Mouse (Mus musculus) liver, embryonic 13.5 days (tissue): ENCODE results near the gene Klra8. TPM values are rescaled to one million over a fixed set of nuclear protein-coding genes. Genes with fewer than 3 reads are reported as not detected.
"Not testable (repeated sequence)": the region's sequence is repeated elsewhere in the genome, so short reads cannot be mapped to it uniquely, and the experiment has no call there.

Experiments
- ATAC-seq: fragments of 200-750 bp; cut with Nextera tagmentation; 2 replicates; pipeline ENCODE4 v1.8.0; 2017; ENCODE audit warnings: low read depth, mild to moderate bottlenecking, moderate number of reproducible peaks, moderate library complexity
- DNase-seq: peaks from one replicate; pipeline ENCODE4 v3.0.0; 2022
- H3K27ac ChIP-seq: fragments of 300-500 bp; sonication (generic); 2 replicates; pipeline ENCODE4 v1.5.1; 2015; ENCODE audit warnings: moderate library complexity, mild to moderate bottlenecking, inconsistent platforms
- H3K27me3 ChIP-seq: fragments of 300-500 bp; sonication (generic); 2 replicates; pipeline ENCODE4 v1.6.1; 2015; ENCODE audit warnings: mild to moderate bottlenecking, inconsistent platforms
- H3K36me3 ChIP-seq: fragments of 300-500 bp; sonication (generic); 2 replicates; pipeline ENCODE4 v1.6.1; 2015; ENCODE audit warnings: mild to moderate bottlenecking, inconsistent platforms
- H3K4me1 ChIP-seq: fragments of 300-500 bp; sonication (generic); replicated peaks from 2 replicates; pipeline ENCODE4 v1.6.1; 2015; ENCODE audit warnings: inconsistent platforms
- H3K4me2 ChIP-seq: fragments of 300-500 bp; sonication (generic); 2 replicates; pipeline ENCODE4 v1.6.1; 2015; ENCODE audit warnings: inconsistent platforms, mild to moderate bottlenecking, moderate library complexity
- H3K4me3 ChIP-seq: fragments of 300-500 bp; sonication (generic); replicated peaks from 2 replicates; pipeline ENCODE4 v1.5.1; 2015; ENCODE audit warnings: mild to moderate bottlenecking, inconsistent platforms
- H3K9ac ChIP-seq: fragments of 300-500 bp; sonication (generic); 2 replicates; pipeline ENCODE4 v1.6.1; 2015; ENCODE audit warnings: mild to moderate bottlenecking, inconsistent platforms
- H3K9me3 ChIP-seq: fragments of 300-500 bp; sonication (generic); replicated peaks from 2 replicates; pipeline ENCODE4 v1.6.1; 2016; ENCODE audit warnings: inconsistent platforms
- WGBS: fragments of 180-500 bp; shearing (Covaris S2); methylation state at CpG from one replicate; pipeline ENCODE4 v1.1.7; 2015; ENCODE audit not compliant: insufficient replicate concordance; 5-methylcytosine and 5-hydroxymethylcytosine counted together
- polyA plus RNA-seq: library from polyadenylated mRNA; unstranded; fragments of >200 nt; fragmentation: Nextera tagmentation; extraction: Ambion mirVana; gene quantifications from 2 replicates; pipeline ENCODE4 v1.2.1, GENCODE M21; 2015

The Klra8 gene
- polyA plus RNA-seq, result not detected in 2 replicates

DNA sequence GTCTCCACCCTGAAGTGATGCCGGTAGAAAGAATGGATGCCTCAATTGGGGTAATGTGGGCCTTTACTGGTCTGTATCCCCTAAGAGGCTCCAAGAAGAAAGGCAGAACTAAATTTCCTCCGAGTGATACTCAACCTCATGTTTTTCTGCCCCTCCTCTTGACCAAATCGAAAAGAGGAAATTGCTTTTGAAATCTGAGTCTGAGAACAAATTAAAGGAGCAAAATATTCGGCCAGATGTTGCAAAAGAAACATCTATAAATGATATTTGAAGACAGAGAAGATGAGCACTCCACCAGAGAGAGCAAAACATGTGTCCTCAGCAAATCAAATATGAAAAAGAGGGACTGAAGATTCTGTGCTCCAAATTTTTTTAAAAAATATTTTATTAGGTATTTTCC is at the start of gene Klra8:
Gene Klra8 (minus strand): TSS at position 101 of the 400 bp plus-strand sequence.
- ATAC-seq, H3K36me3 ChIP-seq, H3K4me2 ChIP-seq, H3K4me1 ChIP-seq, H3K4me3 ChIP-seq, H3K9ac ChIP-seq, H3K27ac ChIP-seq, H3K27me3 ChIP-seq, DNase-seq, H3K9me3 ChIP-seq: not testable (repeated sequence)
- WGBS, result 43% methylated on average over 4 of the region's 4 CpGs

- no peaks in the 10 kb centered on the region for H3K9me3 ChIP-seq
- H3K4me1 ChIP-seq, result no peaks in the 10 kb centered on the region
- H3K4me3 ChIP-seq, result no peak overlapping the region
- DNase-seq (no peak), ATAC-seq (no peak)
- H3K4me2 ChIP-seq, result no peak overlapping the region
- no peaks in the 10 kb centered on the region for H3K27me3 ChIP-seq
- H3K27ac ChIP-seq, result no peak overlapping the region
- WGBS, result 65% methylated on average over 1 of the region's 1 CpGs
- H3K36me3 ChIP-seq, result no peaks in the 10 kb centered on the region
- no peak overlapping the region for H3K9ac ChIP-seq
These were observed 19.2 kb downstream of the Klra8 start for GRCm38 (mm10) chr6:130110485-130110884.

- not testable (repeated sequence) for H3K4me3 ChIP-seq, H3K9ac ChIP-seq, H3K9me3 ChIP-seq, H3K4me2 ChIP-seq, DNase-seq, H3K27me3 ChIP-seq, ATAC-seq, H3K36me3 ChIP-seq, H3K4me1 ChIP-seq, H3K27ac ChIP-seq
- 64% methylated on average over 3 of the region's 3 CpGs for WGBS
These were observed 27.0 kb downstream of the Klra8 start for GRCm38 (mm10) chr6:130102743-130103142.

- Histone ChIP-seq H3K9me3 (no peaks in the 10 kb centered on the region), H3K9ac (no peak overlapping the region), H3K27ac (no peak overlapping the region), H3K4me3 (no peak overlapping the region), H3K4me1 (no peaks in the 10 kb centered on the region), H3K36me3 (no peaks in the 10 kb centered on the region), H3K4me2 (no peak overlapping the region), H3K27me3 (no peaks in the 10 kb centered on the region)
- DNase-seq (no peak), ATAC-seq (no peak)
- WGBS, result 67% methylated on average over 5 of the region's 5 CpGs
These were observed 37.3 kb downstream of the Klra8 start for GRCm38 (mm10) chr6:130092336-130092948.

GRCm38 (mm10) chr6:130067171-130067570 is 62.5 kb downstream of the Klra8 start, which contains the start of gene Klra4:
Klra4 (minus strand) TSS chr6:130067271.
- DNase-seq, H3K4me1 ChIP-seq, ATAC-seq, H3K9ac ChIP-seq, H3K4me2 ChIP-seq, H3K27ac ChIP-seq, H3K27me3 ChIP-seq, H3K36me3 ChIP-seq, H3K4me3 ChIP-seq, H3K9me3 ChIP-seq: not testable (repeated sequence)
- 42% methylated on average over 1 of the region's 1 CpGs for WGBS

Other genes starting within 250 kb of the Klra8 start
- gene Klra5, start 212.2 kb downstream of the Klra8 start, polyA plus RNA-seq, result not detected in 2 replicates
- gene Klra6, start 102.9 kb downstream of the Klra8 start, polyA plus RNA-seq, result not detected in 2 replicates
- gene Klra4, start 62.6 kb downstream of the Klra8 start, polyA plus RNA-seq, result not detected in 2 replicates
- gene Klra9, start 63.2 kb upstream of the Klra8 start, polyA plus RNA-seq, result not detected in 2 replicates
- not detected in 2 replicates for gene Klra7, start 103.4 kb upstream of the Klra8 start, polyA plus RNA-seq
- gene Klra10, start 152.0 kb upstream of the Klra8 start, polyA plus RNA-seq, result not detected in 2 replicates
- not detected in 2 replicates for gene Klra3, start 207.7 kb upstream of the Klra8 start, polyA plus RNA-seq